Mouse (Mus musculus): ENCODE results near the gene Tagln.

Tagln gene

DNA sequence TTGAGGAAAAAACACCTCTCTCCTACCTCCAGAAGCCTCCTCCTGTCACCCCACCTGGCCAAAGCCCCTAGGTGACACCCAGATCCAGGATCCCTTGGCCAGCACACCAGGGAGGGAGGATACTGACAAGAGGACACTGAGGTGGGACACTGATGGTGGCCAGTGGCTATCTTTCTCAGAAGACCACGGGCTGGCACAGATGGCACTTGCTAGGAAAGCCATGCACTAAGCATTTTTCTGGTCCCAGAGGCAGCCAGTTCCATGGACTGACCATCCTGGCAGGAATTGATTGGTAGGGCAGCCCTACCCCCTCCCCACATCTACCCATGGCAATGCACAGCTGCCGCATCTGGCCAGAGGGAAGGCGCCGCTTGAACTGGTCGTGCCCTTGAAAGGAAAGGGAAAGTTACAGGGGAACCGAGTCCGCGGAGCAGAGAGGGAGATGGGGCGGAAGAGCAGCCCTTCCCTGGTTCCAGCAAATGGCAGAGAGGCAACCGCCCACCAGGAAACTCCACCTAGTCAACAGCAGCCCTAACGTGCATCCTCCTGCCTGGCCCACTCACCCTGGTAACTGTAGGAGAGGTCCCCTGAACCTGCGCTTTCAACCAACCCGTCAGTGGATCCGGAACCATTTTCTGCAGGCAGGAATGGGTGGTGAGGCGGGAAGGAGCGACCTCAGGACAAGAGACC lies 10.5 kb upstream of the Tagln start:
- DNase-seq (ENCODE audit: extremely low read depth, insufficient read length, low spot score) = no peak

DNA sequence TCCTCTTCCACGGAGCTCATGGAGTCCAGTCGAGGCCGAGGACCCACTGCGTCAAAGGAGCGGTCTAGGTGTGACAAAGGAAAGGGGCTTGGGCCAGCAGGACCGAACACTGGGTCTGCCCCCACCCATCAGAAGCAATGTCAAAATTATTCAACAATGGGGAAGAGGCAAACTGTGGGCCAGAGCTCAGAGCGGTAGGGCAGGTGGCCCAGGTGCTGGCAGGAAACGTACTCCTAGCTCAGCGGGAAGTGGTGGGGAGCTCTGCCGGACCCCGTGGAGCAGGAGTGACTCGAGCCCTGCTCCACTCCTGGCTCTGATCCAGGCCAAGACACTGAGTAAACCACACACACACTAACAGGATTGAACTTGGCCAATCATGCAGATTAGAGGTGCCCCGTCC lies 9.9 kb upstream of the Tagln start:
- no peak for DNase-seq (ENCODE audit: extremely low read depth, insufficient read length, low spot score)

DNA sequence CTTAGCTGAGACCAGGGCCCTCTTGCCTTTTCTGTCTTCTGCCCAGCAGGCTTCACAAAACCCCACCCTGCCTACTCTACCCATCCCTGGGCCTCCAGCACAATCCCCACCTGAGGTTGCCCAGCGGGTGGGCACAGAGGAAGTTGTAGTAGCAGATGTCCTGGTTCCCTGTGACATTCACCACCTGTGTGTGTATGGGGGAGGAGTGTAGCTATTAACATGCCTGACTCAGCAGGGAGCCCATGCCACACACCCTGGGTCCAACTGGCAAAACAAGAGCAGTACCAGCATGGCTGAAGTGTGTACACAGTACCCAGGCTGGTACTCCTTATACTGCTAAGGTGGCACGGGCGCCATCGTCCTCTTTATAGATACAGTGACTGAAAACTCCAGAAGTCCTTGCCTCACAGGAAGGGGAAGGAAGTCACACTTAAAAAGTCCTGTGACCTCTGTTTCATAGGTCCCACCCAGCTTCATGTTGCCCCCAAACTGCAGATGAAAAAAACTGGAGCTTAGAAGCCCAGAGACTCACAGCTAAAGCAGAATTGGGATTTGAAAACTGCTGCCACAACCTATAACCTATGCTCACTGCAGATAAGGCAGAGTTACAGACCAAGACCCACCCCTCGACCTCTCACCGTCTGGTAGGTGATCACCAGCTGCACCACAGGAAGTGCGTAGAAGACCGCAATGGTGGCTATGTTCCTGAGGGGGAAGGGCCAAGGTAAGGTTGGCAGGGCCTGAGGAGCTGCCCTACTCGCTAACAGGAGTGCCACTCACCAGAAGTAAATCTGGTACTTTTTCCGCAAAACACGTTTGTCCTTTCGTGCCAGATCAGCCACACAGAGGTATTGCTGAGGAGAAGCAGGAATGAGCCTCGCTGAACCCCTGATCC lies 8.9 kb upstream of the Tagln start:
- no peak for DNase-seq (ENCODE audit: extremely low read depth, insufficient read length, low spot score)

DNA sequence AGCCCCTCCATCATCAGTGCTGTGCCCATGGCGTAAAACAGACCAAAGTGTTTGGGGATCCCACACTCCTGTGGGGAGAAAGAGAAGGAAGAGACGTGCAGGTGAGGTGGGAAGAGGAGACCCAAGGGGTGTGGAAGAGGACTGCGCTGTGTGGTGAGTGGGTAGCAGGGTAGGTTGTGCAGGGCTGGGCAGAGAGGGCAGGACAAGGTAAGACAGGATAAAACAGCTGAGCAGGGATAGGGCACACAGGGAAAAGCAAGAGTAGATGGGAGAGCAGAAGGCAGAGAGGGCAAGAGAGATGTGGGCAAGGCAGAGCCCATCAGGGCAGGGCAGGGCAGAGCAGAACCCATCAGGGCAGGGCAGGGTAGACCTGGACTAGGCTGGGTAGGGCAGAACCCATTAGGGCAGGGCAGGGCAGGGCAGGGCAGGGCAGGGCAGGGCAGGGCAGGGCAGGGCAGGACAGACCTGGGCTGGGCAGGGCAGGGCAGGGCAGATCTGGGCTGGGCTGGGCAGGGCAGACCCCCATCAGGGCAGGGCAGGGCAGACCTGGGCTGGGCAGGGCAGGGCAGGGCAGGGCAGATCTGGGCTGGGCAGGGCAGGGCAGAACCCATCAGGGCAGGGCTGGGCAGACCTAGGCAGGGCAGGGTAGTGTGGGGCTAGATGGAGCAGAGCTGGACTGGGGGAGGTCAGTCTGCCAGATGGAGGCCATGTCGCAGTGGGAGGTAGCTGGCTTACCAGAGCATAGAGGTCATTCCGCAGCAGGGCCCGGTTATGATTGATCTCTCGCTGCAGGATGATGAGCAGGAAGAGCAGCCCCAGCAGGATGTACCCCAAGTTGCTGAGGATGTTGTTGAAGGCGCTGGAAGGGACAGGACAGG lies 8.0 kb upstream of the Tagln start:
- DNase-seq (ENCODE audit: extremely low read depth, insufficient read length, low spot score) = no peak

DNA sequence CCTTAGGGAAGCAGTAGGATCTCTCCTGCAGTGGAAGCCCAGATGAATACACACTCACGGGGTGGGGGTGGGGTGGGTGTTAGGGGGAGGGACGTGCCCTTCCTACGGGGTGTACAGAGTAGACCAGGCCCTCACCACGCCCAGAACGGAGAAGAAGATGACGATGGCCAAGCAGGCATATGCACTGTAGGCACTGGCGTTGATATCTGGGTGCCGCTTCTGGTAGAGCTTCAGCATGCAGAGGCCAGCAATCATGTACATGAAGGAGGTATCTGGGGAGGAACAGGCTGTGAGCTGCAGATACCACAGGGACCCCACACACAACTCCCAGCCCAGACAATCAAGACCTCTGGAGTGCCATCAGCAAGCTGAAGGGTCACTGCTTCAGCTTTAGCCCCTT lies 7.1 kb upstream of the Tagln start:
- DNase-seq (ENCODE audit: extremely low read depth, insufficient read length, low spot score) = no peak

DNA sequence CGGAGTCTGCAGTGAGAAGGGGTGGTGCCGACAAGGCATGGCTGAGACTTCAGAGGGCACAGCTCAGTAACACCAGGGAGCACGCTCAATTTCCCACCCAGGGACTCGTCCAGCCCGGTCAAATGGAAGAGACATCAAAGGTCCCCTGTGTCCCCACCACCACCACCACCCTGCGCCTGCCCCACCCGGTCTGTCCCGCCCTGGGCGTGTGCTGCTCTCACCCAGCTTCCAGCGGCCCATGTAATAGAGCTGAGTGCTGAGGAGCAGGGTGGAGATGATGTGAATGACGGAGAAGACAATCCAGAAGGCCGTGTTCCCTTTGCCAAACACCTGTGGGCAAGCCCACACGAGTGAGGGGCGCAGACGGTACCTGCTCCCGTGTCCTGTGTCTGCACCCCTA lies 6.6 kb upstream of the Tagln start:
- DNase-seq (ENCODE audit: extremely low read depth, insufficient read length, low spot score) = no peak

DNA sequence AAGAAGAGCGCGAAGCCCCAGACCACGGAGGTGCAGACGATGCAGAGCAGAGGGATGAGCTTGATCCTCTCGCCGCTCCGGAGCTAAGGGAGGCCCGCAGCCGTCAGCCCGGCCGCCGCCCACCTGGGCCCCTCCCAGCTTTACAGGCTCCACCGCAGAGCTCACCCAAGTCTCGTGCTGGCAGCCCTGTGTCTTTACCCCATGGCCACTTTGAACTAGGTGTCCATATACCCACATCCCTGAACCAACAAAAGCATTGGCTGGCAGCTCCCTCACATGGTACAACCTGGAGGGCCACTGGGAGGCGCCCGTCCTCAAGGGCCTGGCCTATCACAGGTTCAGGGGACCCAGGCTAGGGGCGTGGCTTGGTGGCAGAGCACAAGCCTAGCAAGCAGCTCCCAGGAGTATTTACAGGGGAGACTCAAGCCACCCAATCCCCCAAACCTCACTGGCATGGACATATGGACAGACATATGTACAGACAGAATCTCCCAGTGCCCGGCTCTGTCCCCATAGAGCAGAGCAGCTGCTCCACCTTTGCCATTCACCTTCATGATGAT lies 5.6 kb upstream of the Tagln start:
- DNase-seq (ENCODE audit: extremely low read depth, insufficient read length, low spot score) = no peak

DNA sequence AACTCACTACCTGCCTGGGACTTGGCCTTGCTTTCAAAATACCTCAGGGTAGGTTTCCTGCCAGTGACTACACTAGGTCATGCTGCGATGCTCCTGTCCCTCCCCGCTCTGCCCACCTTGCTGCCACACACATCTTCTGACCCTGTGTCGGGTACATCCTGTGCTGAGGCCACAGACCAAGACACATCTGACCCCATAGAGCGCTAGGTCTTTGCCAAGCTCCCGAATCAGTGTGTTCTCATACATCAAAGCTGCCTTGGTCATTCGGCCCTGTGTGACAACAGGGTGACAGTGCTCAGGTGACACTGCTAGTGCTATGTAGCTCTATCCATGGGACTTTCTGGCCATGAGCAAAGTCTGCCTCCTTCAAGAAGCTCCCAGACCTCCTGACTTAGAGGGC lies 3.9 kb upstream of the Tagln start:
- no peak for DNase-seq (ENCODE audit: extremely low read depth, insufficient read length, low spot score)

DNA sequence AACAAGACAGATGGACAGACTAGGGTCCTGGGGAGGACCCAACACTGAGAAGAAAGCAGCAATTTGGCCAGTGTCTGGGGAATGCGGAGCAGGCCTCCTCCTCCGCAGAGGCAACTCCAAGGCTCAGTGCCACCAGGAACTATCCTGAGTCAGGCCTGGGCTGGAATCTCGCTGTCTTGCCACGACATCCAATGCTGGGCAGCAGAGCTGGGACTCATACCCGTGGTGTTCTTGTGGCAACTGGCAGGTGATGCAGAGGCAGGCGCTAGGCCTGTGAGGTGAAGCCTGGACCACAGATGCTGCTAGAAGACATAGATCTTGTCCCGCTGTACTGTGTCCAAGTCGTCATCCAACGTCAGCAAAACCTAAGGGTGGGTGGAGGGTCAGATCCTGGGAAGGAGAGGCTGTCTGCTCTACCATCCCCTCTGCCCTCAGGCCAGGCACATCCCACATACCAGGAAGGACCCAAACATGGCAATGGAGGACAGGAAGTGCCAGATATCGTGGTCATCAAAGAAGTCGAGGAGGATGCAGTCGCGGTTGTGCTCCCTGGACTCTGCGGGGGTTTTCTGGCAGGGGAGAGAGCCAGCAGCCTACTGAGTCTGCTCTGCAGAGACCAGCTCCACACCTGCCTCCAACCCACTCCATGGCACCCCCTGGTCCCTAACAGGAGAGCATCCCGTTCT lies 3.2 kb upstream of the Tagln start:
- DNase-seq (ENCODE audit: extremely low read depth, insufficient read length, low spot score) = no peak

DNA sequence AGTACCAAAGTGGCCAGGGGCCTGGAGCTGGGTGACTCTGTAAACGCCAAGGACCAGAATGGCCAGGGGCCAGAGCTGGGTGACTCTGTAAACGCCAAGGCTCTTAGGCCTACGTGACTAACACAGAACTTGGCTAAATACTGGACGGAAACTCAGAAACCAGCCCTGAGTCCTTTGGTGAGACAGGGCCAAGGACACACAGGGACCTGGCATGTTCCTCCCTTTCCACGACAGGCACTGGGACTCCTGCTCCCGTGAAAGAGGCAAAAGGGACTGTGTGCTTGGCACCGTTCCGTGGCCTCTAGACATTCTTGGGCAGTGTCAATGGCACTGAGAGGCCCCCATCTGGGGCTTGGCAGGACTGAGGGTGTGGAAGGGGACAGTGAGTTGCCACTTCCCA lies 2.2 kb upstream of the Tagln start:
- no peak for DNase-seq (ENCODE audit: extremely low read depth, insufficient read length, low spot score)

DNA sequence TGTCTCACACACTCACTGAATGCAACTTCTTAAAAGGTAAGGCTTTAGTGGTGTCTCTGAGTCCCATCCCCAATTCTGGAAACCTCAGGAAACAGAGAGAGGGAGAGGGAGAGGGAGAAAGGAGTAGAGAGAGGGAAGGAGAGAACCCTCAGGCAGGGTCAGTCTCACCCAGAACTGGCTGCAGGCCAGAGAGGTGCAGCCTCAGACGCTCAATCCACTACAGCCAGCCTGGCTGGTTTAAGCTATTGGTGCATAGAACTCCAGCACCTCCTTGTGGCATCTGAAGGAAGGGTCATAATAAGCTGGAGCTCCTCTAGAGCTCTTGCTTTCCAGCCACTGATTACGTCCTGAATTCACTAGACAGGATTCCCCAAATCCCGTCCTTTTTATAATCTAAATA lies 1.0 kb upstream of the Tagln start:
- no peak for DNase-seq (ENCODE audit: extremely low read depth, insufficient read length, low spot score)

DNA sequence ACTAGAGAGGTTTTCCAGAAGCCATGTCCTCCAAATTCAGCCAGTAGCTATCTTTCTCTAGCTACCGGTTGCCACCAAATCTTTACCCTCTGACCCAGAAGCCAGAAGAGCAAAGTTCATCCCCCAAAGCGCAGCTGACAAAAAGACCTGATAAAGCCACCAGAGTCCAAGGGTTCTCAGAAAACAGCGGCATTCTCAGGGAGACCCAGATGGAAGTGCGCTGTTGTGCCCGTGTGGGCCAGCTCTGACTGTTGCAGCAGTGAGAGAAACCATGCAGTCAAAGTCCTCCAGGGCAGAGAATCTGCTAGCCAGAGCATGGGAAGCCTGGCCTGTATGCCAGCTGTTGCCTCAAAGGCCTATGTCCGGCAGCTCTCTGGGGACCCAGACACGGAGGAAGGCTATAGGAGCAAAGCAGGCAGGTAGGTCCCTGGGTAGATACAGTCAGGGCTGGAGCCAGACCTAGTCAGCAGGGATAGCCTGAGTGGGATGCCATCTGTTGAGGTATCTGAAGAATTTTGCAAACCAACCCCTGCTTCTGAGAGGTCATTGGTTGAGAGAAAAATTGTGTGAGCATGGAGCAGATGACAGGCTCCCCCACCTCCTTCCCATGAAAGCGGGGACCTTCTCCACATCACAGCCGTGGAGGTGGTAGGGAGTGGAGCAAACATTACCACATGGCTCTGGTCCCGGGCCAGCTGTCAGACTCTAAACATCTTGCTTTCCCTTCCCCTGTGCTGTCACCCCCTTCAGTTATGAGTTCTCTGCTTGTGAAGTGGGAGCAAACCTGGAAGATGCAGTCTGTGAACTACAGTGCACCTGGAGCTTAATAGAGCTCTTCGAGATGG lies 3.1 kb downstream of the Tagln start:
- DNase-seq (ENCODE audit: extremely low read depth, insufficient read length, low spot score) = no peak

DNA sequence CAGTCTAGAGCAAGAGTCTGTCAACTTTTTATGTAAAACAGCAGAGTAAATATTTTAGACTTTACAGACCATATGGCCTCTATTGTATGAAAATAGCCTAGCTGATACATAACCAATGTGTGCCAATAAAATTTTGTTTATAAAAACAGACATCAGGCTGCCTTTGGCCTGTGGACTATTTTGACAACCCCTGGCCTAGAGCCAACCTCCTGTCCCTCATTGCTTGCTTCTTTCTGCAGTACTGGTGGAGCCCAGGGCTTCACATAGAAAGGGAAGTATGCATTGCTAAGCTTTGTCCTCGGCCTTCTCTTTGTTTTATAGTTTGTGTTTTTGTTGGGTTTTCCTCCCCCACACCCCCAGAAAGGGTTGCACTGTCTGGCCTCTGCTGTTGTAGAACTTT lies 3.9 kb downstream of the Tagln start:
- DNase-seq (ENCODE audit: extremely low read depth, insufficient read length, low spot score) = no peak

DNA sequence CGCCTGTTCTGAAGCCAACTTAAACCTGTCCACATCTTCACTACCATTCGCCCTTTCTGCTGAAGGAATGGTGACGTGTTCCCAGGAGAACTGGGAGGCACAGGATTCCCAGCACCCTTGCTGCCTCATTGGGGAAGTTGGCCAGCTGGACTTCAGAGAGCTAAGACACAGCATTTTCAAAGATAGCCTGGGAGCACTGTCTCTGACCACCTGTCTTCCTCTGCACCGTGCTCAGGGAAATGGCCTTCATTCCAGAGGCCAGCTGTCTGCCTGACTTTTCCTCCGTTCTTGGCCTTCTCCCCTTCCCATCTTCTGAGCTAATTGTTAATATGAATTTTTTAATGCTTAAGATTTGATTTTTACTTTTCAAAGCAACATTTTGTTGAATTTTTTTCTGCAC lies 6.6 kb downstream of the Tagln start:
- no peak for DNase-seq (ENCODE audit: extremely low read depth, insufficient read length, low spot score)

DNA sequence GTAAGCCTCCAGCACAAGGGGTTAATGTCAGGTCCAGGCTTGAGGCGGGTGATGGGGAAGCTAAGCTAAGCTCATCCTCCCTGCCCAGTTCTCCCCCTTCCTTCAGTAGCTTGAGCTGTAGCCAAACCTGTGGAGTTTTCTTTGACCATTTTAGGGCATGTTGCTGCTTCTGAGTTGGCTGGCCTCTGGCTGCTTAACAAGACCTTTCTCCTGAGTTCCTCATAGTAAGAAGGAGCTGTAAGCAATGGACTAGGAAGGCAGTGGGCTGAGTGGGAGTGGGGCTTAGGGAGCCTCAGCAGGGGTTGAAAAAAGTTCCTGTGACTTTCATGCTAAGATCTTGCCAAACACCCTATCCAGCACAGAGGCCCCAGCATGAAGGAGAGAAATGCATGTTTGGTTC lies 16.0 kb downstream of the Tagln start:
- no peak for DNase-seq (ENCODE audit: extremely low read depth, insufficient read length, low spot score)

DNA sequence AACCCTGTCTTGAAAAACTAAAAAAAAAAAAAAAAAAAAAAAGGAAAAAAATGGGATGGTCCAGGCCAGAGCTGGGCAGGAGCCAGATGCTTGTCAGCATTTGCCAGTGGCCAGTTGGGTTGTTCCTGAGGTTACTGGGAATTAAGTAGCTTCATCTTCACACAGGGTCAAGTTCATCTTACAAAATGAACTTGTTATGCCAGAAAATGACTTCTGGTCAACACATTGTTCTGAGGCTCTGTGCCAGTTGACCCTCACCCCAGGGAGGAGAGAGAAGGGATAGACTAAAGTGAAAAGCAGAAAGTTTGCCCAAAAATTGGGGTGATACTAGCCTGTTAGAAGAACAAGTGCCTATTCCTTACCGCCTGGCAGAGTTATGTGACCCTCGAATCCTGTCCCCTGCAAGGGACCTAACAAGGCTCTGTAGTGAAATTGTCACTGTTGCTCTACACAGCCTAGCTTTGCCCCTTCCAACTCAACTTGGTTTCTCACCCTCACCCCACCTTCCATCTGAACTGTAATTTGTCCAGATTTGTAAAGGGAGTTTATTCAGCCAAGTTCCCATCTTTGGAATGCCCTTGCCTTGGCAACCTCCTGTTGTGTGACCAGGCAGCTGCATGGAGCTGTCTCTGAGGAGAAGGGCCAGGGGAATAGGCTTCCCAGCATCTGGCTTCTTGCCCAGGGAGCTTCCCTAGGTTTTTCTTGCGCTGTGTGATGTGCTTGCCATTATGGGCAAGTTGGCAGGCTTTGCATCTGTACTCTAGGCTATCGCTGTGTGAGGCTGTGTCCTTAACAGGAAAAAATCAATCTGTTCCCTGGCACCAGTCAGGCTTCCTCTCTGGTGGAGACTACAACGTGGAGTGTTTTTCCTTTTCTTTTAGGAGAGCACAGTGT lies 18.6 kb downstream of the Tagln start:
- DNase-seq (ENCODE audit: extremely low read depth, insufficient read length, low spot score) = no peak

DNA sequence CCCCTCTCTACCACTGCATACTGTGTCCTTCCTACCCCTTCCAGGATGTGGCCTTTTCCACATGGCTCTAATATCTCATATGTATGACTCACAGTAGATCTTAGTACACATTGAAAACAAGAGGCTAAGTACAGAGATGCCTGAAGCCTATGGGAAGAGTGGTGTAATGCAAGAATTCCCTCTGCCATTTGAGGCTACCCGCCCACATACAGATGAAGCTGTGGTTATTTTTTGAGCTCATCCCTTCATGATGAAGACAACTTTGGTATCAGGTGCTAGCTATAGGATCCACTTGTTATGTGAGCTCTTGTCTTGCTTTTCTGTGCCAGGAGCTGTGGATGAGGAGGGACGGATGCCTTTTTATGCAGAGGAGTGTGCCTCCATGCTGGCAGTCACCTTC lies 20.2 kb downstream of the Tagln start:
- no peak for DNase-seq (ENCODE audit: extremely low read depth, insufficient read length, low spot score)

DNA sequence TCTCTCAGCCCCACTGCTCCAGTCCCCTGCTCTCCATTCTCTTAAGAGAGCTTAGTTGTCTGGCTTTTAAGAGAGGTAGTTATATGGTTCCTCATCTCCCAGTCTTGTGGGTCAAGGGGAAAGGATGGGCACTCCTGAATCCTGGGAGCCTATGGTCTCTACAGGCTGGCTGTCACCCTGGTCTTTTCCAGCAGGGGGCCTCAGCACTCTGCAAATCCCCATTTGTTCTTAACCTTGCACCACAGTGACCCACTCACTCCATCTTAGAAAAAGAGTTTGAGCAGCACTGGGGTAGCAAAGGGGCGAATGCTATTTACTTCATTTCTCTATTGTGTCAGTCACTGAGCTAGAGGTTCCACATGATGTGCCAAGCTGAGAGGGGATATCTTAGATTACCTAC lies 24.2 kb downstream of the Tagln start:
- no peak for DNase-seq (ENCODE audit: extremely low read depth, insufficient read length, low spot score)

DNA sequence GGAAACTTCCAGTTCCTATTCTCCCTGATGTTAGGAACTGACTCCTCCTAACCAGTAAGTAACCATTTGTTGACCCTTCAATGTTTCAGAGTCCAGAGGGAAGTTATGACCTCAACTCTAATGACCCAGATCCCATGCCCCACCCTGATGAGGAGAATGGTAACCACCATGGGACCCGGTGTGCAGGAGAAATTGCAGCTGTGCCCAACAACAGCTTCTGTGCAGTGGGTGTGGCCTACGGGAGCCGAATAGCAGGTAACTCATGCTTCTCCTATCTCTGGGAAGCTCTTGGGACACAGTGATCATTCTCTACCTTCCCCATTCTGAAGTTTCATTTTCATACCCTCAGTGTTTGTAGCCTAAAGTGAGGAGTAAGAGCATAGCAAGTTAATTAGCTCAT lies 24.9 kb downstream of the Tagln start:
- no peak for DNase-seq (ENCODE audit: extremely low read depth, insufficient read length, low spot score)
